Mouse (Mus musculus) erythroblast, adult 5-6 weeks (primary cell): ENCODE results near the gene Tex14. TPM values are rescaled to one million over a fixed set of nuclear protein-coding genes. Genes with fewer than 3 reads are reported as not detected.
"Not testable (repeated sequence)": the region's sequence is repeated elsewhere in the genome, so short reads cannot be mapped to it uniquely, and the experiment has no call there.

Experiments
- ATAC-seq: replicated peaks from 2 replicates; pipeline ENCODE4 v1.8.0; 2016; ENCODE audit warnings: moderate number of reproducible peaks, mild to moderate bottlenecking, moderate TSS enrichment, inconsistent platforms; ENCODE audit not compliant: poor library complexity, low FRiP score, severe bottlenecking
- total RNA-seq, 2 experiments: library from RNA; stranded (forward) in 1 of 2; stranded (reverse) in 1 of 2; fragments of 150-400 nt in 1 of 2; fragments of 200-764, 138-1000 nt in 1 of 2; gene quantifications; 2 replicates each; pipeline versions ENCODE4 v1.2.3 to v1.2.4; 2015 to 2017; ENCODE audit warnings: low replicate concordance in 2 of 2

Tex14 gene
- total RNA-seq, 2 experiments from 2014 or later, result 0.34 TPM; not detected in 1

DNA sequence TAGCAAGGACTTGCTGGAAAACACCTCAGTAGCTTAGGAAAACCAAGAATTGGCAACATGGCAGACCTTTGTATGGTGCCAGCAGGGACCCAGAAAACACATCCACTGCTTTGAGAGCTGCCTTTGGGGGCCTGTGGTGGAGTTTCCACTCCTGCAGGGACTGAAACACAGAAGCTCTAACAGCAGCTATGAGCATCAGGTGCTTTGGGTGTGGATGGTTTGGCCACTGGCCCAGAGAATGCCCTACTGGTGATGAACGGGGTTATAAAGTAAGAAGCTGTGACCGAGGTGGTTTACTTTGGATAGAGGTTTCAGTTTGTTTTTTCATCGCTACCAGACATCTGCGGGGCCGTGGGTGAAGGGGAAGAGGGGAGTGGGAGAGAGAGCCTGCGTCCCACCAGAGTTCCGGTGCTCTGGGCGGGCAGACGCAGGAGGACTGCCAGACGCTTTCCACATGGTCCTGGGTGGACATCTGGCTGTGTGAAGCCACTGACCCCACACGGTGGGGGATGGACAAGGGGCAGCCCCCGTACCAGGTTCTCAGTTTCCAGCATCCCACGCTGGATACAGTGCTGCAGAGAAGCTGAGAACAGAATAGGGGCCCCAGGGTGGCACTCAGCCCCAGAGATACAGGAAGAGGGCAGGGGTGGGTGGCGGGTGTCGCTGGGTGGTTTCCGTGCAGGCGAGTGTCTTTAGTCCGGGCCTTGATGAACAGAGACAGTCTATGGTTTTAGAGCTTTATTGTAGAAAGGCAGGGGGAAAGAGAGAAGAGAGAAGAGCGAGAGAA is 62.8 kb downstream of the Tex14 start:
- ATAC-seq, result no peak

DNA sequence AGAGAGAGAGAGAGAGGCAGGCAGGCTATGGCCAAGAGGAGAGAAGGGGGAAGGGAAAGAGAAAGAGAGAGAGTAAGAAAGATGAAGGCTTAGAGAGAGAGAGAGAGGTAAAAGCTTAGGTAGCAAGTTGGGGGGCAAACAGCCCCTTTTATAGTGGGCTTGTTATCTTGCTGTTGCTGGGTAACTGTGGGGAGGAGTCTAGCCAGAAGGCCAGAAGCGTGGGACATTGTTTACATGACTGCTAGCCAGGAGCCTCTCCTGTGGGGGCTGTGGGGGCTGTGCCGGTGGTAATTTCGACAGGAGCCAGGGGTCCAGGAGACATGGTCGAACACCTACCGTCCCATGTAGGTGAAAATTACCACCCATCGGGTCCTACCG is 63.4 kb downstream of the Tex14 start:
- no peak for ATAC-seq

DNA sequence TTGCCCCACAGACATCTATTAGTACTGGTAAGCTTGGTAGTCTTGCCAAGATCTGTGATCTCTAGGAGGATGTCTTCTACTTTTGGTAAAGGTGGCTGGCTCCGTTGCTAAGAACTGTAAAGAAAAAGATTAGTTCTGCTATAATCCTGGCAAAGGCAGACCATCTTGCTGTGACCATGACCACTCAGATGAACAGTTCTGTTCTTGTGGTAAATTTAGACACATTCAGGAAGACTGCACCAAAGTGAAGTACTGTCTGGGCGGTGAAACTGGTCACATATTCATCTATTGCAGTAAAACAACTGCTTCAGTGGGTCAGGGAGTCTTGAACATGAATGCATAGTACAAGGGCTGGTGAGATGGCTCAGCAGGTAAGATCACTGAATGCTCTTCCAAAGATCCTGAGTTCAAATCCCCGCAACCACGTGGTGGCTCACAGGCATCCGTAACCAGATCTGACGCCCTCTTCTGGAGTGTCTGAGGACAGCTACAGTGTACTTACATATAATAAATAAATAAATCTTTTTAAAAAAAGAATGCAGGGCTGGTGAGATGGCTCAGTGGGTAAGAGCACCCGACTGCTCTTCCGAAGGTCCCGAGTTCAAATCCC is 63.9 kb downstream of the Tex14 start:
- no peak for ATAC-seq

DNA sequence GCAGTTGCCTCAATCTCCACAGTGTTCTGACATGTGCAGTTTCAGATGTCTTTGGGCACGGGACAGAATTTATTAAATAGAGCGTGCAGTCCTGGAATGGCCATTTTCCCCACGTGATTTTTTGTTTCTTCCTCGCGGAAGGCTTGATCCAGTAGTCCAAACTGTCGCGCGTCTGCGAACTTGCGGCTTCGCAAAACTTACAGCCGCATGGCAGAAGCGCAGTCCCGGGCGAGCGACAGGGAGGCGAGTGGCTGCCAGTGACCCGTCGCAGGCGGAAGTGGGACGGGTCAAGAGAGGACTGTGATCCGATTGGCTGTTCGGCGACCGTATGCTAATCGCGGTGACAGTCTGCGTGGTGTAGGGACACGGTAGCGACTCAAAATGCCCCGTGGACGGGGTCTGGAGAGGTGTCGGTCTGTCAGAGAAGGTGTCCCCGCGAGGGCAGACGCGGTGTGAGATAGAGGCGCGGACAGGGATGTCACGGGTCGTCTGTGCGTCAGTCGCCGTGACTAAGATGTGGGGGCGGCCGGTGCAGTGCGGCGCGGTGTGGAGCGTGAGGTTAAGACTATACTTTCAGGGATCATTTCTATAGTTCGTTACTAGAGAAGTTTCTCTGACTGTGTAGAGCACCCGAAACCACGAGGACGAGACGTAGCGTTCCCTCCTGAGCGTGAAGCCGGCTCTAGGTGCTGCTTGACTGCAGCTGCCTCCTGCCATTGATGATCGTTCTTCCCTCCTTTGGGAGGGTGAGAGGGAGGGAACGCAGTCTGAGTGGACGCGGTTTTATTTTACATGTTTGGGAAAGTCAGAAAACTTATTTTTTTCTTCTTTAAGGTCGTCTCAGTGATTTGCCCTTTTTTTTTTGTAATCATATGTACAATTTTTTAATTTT is 66.2 kb downstream of the Tex14 start:
- ATAC-seq, result peak; percentile 100

DNA sequence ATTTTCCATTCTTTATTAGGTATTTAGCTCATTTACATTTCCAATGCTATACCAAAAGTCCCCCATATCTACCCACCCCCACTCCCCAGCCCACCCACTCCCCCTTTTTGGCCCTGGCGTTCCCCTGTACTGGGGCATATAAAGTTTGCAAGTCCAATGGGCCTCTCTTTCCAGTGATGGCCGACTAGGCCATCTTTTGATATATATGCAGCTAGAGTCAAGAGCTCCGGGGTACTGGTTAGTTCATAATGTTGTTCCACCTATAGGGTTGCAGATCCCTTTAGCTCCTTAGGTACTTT is 66.8 kb downstream of the Tex14 start:
- not testable (repeated sequence) for ATAC-seq

DNA sequence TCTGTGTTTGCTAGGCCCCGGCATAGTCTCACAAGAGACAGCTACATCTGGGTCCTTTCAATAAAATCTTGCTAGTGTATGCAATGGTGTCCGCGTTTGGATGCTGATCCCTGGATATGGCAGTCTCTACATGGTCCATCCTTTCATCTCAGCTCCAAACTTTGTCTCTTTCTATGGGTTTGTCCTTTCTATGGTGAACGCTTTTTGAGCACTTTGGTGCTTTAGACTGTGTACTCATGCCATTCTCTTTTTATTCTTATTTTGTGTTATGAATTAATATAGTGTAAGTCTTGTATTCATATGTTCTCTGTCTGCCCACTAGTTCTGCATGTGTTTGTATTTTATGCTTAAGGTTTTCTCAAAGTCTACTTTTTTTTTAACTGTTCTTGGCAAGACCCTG is 67.2 kb downstream of the Tex14 start:
- not testable (repeated sequence) for ATAC-seq

DNA sequence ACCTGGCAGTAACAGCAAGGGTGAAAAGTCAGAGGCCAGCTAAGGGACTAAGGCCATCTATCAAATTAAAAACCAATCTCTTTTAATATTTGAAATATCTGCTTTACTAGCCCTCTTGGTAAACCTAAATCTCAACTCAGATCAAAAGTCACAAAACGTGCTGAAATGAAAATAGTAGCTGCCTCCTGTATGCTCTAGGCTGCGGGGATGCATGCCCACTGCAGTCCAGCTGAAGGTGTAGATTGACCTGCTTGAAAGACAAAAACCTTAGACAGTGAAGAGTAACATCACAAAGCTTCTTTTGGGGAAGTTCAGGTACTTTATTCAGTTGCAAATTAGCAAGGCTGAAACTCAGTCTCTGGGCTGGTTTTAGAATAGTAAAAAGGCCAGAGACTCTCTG is 74.3 kb downstream of the Tex14 start:
- not testable (repeated sequence) for ATAC-seq

DNA sequence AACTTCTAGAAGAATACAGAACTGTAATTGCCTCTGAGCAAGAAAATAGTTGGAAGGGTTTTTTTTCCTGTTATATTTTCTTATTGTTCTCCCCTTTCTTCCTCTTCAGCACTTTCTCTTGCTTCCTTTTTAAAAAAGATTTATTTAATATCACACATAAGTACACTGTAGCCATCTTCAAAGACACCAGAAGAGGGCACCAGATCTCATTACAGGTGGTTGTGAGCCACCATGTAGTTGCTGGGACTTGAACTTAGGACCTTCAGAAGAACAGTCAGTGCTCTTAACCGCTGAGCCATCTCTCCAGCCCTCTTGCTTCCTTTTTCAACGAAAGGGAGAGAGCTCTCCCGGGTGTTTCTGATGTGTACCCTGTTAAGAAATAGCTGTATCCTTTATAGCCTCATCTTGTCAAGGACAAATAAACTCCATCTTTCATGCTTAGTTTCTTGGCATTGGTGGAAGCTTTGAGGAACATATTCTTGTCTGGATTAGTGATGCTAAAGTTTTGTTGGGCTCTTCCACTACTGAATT is 79.0 kb downstream of the Tex14 start:
- ATAC-seq, result no peak

DNA sequence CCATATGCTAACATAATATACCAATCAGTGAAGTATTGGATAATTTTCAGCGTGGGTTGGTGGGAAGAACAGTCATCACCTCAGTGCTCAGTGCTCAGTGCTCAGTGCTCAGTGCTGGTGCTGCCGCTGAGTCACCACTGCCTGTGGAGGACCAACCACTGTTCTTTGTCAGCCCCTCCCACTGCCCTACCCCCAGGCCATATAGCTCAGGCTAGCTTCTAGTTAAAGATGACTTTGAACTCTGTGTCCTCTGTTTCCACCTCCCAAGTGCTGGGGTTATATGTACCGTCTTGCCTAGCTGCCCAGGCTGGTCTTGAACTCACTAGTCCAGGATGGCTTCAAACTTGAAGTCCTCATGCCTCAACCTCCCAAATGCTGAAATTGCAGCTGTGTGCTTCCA is 84.1 kb downstream of the Tex14 start:
- no peak for ATAC-seq

DNA sequence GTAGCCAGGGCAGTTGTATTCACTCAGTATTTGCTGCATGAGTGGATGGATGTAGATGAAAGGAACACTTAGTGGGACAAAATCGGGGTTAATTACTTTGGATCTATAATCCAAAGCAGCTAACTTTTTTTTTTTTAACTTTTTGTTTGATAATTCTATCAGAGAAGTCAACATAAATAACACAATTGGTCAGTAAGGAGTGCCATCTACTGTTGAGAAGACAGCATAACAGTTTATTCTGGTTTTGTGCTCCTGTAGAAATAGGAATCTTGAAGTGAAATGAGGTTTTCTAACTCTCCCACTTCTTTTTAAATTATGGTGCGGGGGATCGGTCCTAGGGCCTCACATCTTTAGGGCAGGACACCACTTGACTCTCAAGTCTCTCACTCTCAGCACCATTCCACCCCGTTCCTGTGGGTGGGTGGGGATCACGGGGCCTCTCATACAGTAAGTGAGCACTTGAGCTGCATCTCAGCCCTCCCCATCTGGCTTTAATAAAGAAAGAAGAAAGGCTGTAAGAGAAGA is 99.9 kb downstream of the Tex14 start:
- ATAC-seq, result no peak

DNA sequence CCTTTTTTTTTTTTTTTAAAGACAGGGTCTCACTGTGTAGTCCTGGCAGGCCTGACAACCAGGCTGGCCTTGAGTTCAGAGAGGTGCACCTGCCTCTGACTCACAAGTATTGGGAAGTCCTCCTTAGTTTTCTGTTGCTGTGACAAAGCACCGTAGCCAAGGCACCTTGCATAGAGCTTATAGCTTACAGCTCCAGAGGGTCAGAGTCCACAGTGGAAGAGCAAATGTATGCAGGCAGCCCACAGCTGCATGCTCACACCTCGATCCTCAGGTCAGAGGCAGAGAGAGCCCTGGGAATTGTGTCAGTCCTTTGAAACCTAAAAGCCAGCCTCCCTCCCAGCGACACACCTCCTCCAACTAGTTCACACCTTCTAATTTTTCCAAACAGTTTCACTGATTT is 101.6 kb downstream of the Tex14 start:
- no peak for ATAC-seq

DNA sequence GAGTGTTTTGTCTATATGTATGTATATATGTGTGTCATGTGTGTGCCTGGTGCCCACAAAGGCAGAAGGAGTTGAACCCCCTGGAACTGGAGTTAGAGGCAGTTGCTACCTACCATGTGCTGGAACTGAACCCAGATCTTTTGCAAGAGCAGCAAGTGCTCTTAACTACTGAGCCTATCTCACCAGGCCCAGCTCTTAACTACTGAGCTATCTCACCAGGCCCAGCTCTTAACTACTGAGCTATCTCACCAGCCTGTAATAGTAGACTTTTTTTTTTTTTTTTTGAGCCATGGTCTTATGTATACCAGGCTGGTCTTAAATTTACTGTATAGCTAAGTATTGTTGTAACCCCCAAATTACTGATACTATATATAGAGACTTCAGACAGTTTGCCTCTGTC is 102.2 kb downstream of the Tex14 start:
- ATAC-seq, result no peak

DNA sequence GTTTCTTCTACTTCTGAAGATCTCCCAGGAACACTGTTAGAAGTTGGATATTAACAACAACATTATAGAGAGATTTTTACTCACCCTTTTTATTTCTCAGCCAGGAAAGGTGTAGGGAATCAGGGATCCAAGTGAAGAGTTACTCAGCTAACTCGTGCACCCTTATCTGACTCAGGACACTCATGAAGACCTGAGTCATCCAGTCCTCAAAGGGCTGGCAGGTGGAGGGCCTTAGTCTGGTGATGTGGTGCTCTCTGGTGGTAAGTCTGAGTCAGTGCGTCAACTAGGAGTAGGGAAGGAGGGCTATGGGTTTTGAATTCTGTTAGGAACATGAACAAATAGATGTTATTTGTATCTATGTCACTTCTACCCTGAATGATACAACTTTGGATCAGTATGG is 114.4 kb downstream of the Tex14 start:
- peak; percentile 96 for ATAC-seq

DNA sequence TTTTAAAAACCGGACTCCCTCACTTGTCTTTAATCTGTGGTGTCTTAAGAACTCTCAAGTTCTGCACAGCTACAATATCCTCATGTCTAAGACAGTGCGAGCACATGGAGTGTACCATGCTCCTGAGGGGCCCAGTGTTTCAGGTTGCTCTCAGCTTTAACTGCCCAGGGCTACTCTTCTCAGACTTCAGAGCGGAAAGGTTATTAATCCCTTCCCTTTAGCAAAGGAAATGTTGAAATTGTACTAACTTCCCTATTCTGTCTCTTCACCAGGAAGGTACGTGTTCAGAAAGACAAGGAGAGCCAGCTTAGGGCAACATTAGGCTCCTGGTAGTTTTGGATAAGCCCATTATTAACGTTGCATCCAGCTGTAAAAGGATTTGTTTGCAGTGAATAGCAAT is 118.6 kb downstream of the Tex14 start:
- no peak for ATAC-seq

DNA sequence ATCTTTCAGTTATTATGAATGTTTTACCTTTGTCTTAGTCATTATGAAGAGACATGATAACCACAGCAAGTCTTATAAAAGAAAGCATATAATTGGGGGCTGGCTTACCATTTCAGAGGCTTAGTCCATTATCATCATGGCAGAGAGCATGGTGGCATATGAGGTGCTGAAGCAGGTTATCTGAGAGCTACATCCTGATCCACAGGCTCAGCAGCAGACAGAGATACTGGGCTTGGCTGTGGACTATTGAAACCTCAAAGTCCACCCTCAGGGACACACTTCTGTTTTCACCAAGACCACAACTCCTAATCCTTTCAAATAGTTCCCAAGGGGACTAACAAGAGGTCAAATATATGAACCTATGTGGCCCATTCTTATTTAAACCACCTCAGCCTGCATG is 119.1 kb downstream of the Tex14 start:
- ATAC-seq, result no peak

DNA sequence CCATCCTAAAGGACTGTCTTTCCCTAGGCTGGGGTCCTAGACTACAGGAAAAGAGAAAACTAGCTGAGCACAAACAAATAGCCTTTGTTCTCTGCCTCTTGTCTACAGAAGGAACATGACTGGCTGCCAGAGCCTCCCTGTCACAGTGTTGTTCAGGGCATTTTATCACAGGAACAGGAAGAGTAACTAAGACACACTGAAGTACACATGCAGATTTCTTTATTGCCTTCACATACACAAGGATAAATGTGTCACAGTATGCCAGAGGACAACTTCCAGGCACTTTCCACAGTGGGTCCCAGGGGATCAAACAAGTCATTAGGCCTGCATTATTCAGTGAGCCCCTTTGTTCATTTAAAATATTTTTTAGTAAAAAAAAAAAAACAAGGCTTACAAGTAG is 119.9 kb downstream of the Tex14 start:
- ATAC-seq, result no peak

DNA sequence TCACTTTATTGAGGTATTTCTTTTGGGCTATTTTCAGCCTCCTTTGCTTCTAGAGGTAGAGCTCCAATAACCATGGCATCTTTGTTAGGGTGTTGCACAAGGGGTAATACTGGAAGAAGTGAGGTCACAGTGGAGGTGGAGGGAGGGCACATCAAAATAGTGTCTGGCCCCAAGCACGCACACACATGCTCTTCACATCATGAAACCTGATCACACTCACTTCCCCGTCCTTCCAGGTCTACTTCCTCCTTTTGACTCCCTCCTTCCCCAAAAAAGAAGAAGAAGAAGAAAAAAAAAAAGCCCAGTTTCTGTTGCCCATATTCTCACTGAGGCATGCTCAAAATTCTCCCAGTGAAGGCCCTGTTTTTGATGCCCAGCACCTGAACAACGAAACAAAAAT is 122.5 kb downstream of the Tex14 start:
- ATAC-seq, result no peak

DNA sequence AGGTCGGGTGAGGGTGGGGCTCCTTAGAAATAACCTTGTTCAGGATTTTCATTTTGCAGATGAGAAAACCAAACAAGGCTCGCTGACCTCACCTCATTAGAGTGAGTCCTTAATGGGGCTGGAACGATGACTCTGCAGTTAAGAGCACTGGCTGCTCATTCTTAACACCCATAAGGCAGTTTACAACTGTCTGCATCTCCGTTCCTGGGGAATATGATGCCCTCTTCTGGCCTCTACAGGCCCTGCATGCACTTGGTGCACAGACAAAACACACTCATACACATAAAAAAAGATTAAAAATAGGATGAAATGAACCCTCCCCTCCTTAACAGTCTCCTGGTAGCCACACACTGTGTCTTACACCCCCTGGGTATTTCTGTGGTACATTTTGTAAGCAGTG is 123.1 kb downstream of the Tex14 start:
- no peak for ATAC-seq

DNA sequence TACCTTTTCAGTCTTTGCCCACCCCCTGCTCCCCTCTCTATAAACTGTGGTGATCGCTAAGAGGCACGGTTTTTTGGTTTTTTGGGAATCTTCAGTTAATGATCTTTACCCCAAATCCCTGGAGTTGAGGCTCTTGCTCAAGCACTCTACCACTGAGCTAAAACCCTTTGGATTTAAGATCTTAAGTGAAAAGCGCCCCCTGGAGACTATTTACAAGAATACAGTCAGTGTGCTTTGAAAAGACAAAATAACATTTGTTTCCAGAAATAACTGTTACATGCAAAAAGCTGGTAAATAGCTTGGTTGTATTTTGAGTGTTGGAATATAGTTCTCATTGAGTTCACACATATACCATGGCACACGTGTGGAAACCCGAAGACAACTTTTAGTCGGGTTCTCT is 126.8 kb downstream of the Tex14 start:
- ATAC-seq, result no peak

DNA sequence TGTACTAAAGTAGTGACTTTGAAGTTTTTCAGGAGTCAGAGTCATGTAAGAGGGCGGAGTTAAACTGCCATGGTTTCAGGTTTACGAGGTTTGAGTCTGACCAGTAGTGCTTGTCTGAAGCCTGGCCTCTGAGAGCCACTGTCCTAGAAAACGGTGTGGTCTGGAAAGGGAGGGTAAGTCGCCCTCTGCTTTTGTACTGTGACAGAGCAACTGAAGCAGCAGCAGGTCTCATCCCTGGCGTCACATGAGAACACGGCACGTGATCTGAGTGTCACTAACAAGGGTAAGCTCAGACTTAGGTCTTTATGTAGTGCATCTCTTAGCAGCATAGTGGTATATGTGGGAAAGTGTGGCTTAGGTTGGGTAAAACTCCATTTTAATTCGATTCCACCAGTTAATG is 137.4 kb downstream of the Tex14 start:
- ATAC-seq, result no peak

DNA sequence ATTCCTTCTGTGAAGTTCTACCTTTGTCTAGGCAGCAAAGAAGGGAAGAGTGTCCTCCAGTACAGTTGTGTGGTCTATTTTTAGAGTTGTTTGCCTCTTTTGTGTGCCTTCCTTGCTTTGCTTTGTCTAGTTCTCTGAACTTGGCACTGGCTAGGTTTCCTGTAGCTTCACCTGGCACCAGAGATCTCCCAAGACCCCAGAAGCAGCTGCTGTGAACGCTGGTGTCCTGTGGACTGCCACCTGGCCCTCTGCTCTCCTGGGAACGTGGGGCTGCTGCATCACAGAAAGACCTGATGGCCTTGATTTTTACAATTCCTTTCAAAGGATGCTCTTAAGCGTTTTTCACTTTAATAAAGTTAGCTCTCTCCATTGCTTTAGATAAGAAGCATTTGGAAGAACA is 138.0 kb downstream of the Tex14 start:
- no peak for ATAC-seq
